Mouse (Mus musculus): ENCODE results near the gene Med20. TPM values are rescaled to one million over a fixed set of nuclear protein-coding genes. Genes with fewer than 3 reads are reported as not detected.

Med20 gene
- total and polyA plus RNA-seq, 3 experiments, result 45.7 to 62.6 TPM; not detected in 1

- TF ChIP-seq USF1 (IDR thresholded peaks at IDR 0.05; ENCODE audit: low read depth, low read length) (no peak), MYB (IDR thresholded peaks at IDR 0.05; ENCODE audit: low read depth, low read length) (no peak), EP300 (IDR thresholded peaks at IDR 0.05; ENCODE audit: low read depth in 1 of 2, low read length in 2 of 2) (peak; percentile 41 to 45; a peak in 2 of 4 replicates), ETS1 (IDR thresholded peaks at IDR 0.05; ENCODE audit: low read depth, low read length) (0 out of 2 replicates have a peak, but pooled peaks have one; percentile 24), NRF1 (IDR thresholded peaks at IDR 0.05; ENCODE audit: insufficient read depth, low read depth, low read length, poor library complexity, severe bottlenecking) (no peak), TAL1 (IDR thresholded peaks at IDR 0.05; ENCODE audit: low read length) (no peak), ZC3H11A (IDR thresholded peaks at IDR 0.05; ENCODE audit: low read depth, low read length) (no peak), TBP (IDR thresholded peaks at IDR 0.05; ENCODE audit: low read depth, low read length) (no peak; the same call in 1 of the 2 replicates), E2F4 (IDR thresholded peaks at IDR 0.05; ENCODE audit: borderline replicate concordance, low read depth, low read length) (no peak), CHD1 (IDR thresholded peaks at IDR 0.05; ENCODE audit: low read depth, low read length) (no peak), UBTF (IDR thresholded peaks at IDR 0.05; ENCODE audit: borderline replicate concordance, insufficient read depth, low read depth, low read length) (no peak), CTCF (IDR thresholded peaks at IDR 0.05 in 2 of 3, conservative IDR thresholded peaks at IDR 0.05 in 1 of 3; ENCODE audit: control insufficient read depth in 1 of 3, insufficient read depth in 1 of 3, low read depth in 2 of 3, low read length in 3 of 3, poor library complexity in 1 of 3, severe bottlenecking in 1 of 3) (no peak), MAFK (IDR thresholded peaks at IDR 0.05; ENCODE audit: borderline replicate concordance, low read depth, low read length) (no peak), POLR2A (IDR thresholded peaks at IDR 0.05; ENCODE audit: control insufficient read depth in 1 of 2, insufficient read depth in 1 of 2, low read depth in 1 of 2, low read length in 2 of 2, poor library complexity in 1 of 2) (peak in 1 of 2 experiments; percentile 63; a peak in 2 of 4 replicates), JUND (IDR thresholded peaks at IDR 0.05; ENCODE audit: low read depth, low read length) (no peak), SMC3 (IDR thresholded peaks at IDR 0.05; ENCODE audit: low read depth, low read length) (0 out of 2 replicates have a peak, but pooled peaks have one; percentile 21), KAT2A (conservative IDR thresholded peaks at IDR 0.05; ENCODE audit: low read depth, low read length) (no peak), RCOR1 (IDR thresholded peaks at IDR 0.05; ENCODE audit: low read depth, low read length) (no peak), ZNF384 (IDR thresholded peaks at IDR 0.05; ENCODE audit: low read depth, low read length) (peak; percentile 72; the same call in 1 of the 2 replicates), GABPA (IDR thresholded peaks at IDR 0.05; ENCODE audit: low read depth, low read length) (no peak), ELF1 (IDR thresholded peaks at IDR 0.05; ENCODE audit: low read depth, low read length) (0 out of 2 replicates have a peak, but pooled peaks have one; percentile 35), MEF2A (IDR thresholded peaks at IDR 0.05; ENCODE audit: extremely low read depth, insufficient replicate concordance, low read depth, low read length, poor library complexity, severe bottlenecking) (no peak), MAX (IDR thresholded peaks at IDR 0.05; ENCODE audit: low read length) (no peak), HCFC1 (IDR thresholded peaks at IDR 0.05; ENCODE audit: low read depth, low read length) (0 out of 2 replicates have a peak, but pooled peaks have one; percentile 37), POLR2AphosphoS2 (IDR thresholded peaks at IDR 0.05; ENCODE audit: low read length) (no peak; the same call in 1 of the 2 replicates), ZMIZ1 (IDR thresholded peaks at IDR 0.05; ENCODE audit: low read depth, low read length) (no peak; the same call in 1 of the 2 replicates), SIN3A (IDR thresholded peaks at IDR 0.05; ENCODE audit: low read length) (peak; percentile 41; the same call in 1 of the 2 replicates), ZKSCAN1 (IDR thresholded peaks at IDR 0.05; ENCODE audit: low read depth, low read length) (no peak), MAZ (IDR thresholded peaks at IDR 0.05; ENCODE audit: low read depth, low read length) (peak; percentile 75; the same call in 1 of the 2 replicates)
- Histone ChIP-seq H3K79me2 (ENCODE audit: control insufficient read depth, insufficient read depth, low read length, poor library complexity) (peaks cover 14% of the 10 kb centered on the region), H3K27me3 (ENCODE audit: control insufficient read depth in 1 of 2, insufficient read depth in 2 of 2, low read length in 2 of 2) (no peaks in the 10 kb centered on the region), H3K9ac (ENCODE audit: control insufficient read depth, low read depth, low read length, poor library complexity, severe bottlenecking) (peak overlapping the region; percentile 10; the same call in 1 of the 2 replicates), H3K9me3 (replicated peaks; ENCODE audit: insufficient read depth, low read length) (no peaks in the 10 kb centered on the region), H3K4me1 (ENCODE audit: control insufficient read depth in 1 of 2, insufficient read depth in 2 of 2, low read length in 2 of 2) (peaks cover 17 to 54% of the 10 kb centered on the region in 2 experiments), H3K4me3 (ENCODE audit: control insufficient read depth in 1 of 2, insufficient read depth in 1 of 2, low read depth in 2 of 2, low read length in 2 of 2) (no peak overlapping the region), H3K36me3 (ENCODE audit: control insufficient read depth in 1 of 2, insufficient read depth in 2 of 2, low read length in 2 of 2) (peaks cover 3 to 47% of the 10 kb centered on the region in 2 experiments; a peak in 3 of 4 replicates), H3K27ac (ENCODE audit: control insufficient read depth, low read depth, low read length) (peak overlapping the region; percentile 77)
- peak; percentile 86 for DNase-seq (ENCODE audit: low read depth, low spot score)
Observed at GRCm38 (mm10) chr17:47599511-47600297, 11.7 kb upstream of the Med20 start.
